Mouse (Mus musculus) ES-E14 (cell line): ENCODE measurements around the gene Kctd14. TPM values are rescaled to one million over a fixed set of nuclear protein-coding genes. Genes with fewer than 3 reads are reported as not detected.

Experiments used
- DNase-seq: peaks from one replicate; pipeline ENCODE4 v3.0.0-alpha.2; 2013; ENCODE audit warnings: low read depth, low spot score
- H3K27ac ChIP-seq: 2 replicates; pipeline ENCODE4 v1.5.1; 2012; ENCODE audit warnings: low read depth, mild to moderate bottlenecking, low read length, moderate library complexity, mixed read lengths; ENCODE audit not compliant: poor library complexity, insufficient read depth, severe bottlenecking
- H3K36me3 ChIP-seq: 2 replicates; pipeline ENCODE4 v1.6.1; 2012; ENCODE audit warnings: mild to moderate bottlenecking, low read length, moderate library complexity, mixed read lengths; ENCODE audit not compliant: control insufficient read depth, poor library complexity, insufficient read depth, severe bottlenecking
- H3K4me1 ChIP-seq, 2 experiments: fragments of 150-350 bp in 1 of 2; sonication (generic) in 1 of 2; 2 replicates each; pipeline ENCODE4 v1.6.1; 2012; ENCODE audit warnings: low read length in 2 of 2, mild to moderate bottlenecking in 1 of 2, mixed read lengths in 1 of 2; ENCODE audit not compliant: control insufficient read depth in 2 of 2, insufficient read depth in 2 of 2, poor library complexity in 1 of 2
- H3K4me3 ChIP-seq, 2 experiments: fragments of 150-350 bp in 1 of 2; sonication (generic) in 1 of 2; 2 replicates each; pipeline ENCODE4 v1.5.1; 2012; ENCODE audit warnings: low read length in 2 of 2, low read depth in 1 of 2, mild to moderate bottlenecking in 1 of 2, mixed read lengths in 1 of 2; ENCODE audit not compliant: insufficient read depth in 1 of 2, poor library complexity in 1 of 2, severe bottlenecking in 1 of 2
- H3K9ac ChIP-seq: 2 replicates; pipeline ENCODE4 v1.6.1; 2012; ENCODE audit warnings: low read depth, mild to moderate bottlenecking, low read length, mixed read lengths; ENCODE audit not compliant: poor library complexity, insufficient read depth, severe bottlenecking
- H3K9me3 ChIP-seq: fragments of 150-350 bp; sonication (generic); 2 replicates; pipeline ENCODE4 v1.6.1; 2012; ENCODE audit warnings: low read depth, mild to moderate bottlenecking, low read length; ENCODE audit not compliant: control insufficient read depth, insufficient read depth
- CHD2 ChIP-seq: IDR thresholded peaks from 2 replicates; pipeline ENCODE4 v1.6.1; 2014; ENCODE audit warnings: mild to moderate bottlenecking, low read depth, low read length, inconsistent platforms
- HCFC1 ChIP-seq: IDR thresholded peaks from 2 replicates; pipeline ENCODE4 v1.6.1; 2012; ENCODE audit warnings: low read length, inconsistent platforms, borderline replicate concordance; ENCODE audit not compliant: insufficient read depth
- MAFK ChIP-seq: IDR thresholded peaks from 2 replicates; pipeline ENCODE4 v1.6.1; 2014; ENCODE audit warnings: mild to moderate bottlenecking, low read depth, low read length, inconsistent platforms; ENCODE audit not compliant: insufficient read depth
- ZC3H11A ChIP-seq: IDR thresholded peaks from 2 replicates; pipeline ENCODE4 v1.6.1; 2012; ENCODE audit warnings: low read depth, mild to moderate bottlenecking, inconsistent platforms, low read length, borderline replicate concordance
- ZNF384 ChIP-seq: IDR thresholded peaks from 2 replicates; pipeline ENCODE4 v1.6.1; 2012; ENCODE audit warnings: low read depth, low read length, inconsistent platforms
- in situ Hi-C, 2 experiments: fragments of 600-800 bp; cut with MboI; formaldehyde crosslinking; loops; one replicate each; pipeline ENCODE4 v1.15.1; 2025; ENCODE audit warnings: low sequenced_read_pairs in 2 of 2, inconsistent platforms in 1 of 2; ENCODE audit not compliant: unreplicated experiment in 2 of 2
- total RNA-seq: library from RNA; depleted of rRNA; stranded (reverse); fragments of 300-350 nt; gene quantifications from 2 replicates; pipeline ENCODE4 v1.2.3, GENCODE M21; 2012

The Kctd14 gene
- total RNA-seq, 1 experiment = 0.09 TPM

GRCm38 (mm10) chr7:97446171-97446925 lies 4.8 kb upstream of the Kctd14 start:
- TF ChIP-seq ZC3H11A = no peak
- TF ChIP-seq MAFK = no peak
- TF ChIP-seq CHD2 = no peak
- no peak for TF ChIP-seq HCFC1
- no peak for TF ChIP-seq ZNF384
- H3K9me3 ChIP-seq = no peaks in the 10 kb centered on the region
- no peaks in the 10 kb centered on the region for H3K4me1 ChIP-seq
- no peak overlapping the region for H3K27ac ChIP-seq
- no peak overlapping the region for H3K4me3 ChIP-seq
- DNase-seq = no peak
- in situ Hi-C loops = no loop called here
- H3K9ac ChIP-seq = 0 out of 2 replicates have a peak overlapping the region, but pooled peaks have one; percentile 11
- H3K36me3 ChIP-seq = no peaks in the 10 kb centered on the region

DNA sequence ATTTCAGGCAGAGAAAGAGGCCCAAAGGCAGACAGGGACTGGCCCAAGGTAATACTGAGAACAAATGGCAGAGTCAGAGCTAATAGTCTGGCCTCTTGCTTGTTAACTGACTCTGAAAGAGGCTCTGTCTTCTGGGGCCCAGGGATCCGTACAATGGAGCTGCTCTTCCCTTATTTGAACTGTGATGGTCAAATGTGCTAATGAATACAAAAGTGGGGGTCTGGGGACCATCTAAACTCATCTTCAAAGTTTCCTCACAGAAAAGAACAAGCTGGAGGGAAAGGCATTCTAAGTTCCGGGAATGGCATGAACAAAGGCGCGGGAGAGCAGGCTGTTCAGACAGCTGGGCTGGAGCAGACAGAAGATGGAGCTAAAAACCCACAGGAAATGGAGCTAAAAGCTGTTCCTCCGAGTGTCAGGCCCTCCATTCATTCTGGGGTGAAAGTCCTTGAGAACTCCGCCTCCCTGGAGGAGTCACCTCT lies 4.0 kb upstream of the Kctd14 start:
- Histone ChIP-seq H3K9ac (peak overlapping the region; percentile 11; the same call in 1 of the 2 replicates), H3K36me3 (no peaks in the 10 kb centered on the region), H3K9me3 (no peaks in the 10 kb centered on the region), H3K4me1 (no peaks in the 10 kb centered on the region), H3K4me3 (no peak overlapping the region), H3K27ac (no peak overlapping the region)
- no peak for DNase-seq
- TF ChIP-seq ZC3H11A (no peak), ZNF384 (no peak), MAFK (no peak), CHD2 (no peak), HCFC1 (no peak)
- in situ Hi-C loops = no loop called here

DNA sequence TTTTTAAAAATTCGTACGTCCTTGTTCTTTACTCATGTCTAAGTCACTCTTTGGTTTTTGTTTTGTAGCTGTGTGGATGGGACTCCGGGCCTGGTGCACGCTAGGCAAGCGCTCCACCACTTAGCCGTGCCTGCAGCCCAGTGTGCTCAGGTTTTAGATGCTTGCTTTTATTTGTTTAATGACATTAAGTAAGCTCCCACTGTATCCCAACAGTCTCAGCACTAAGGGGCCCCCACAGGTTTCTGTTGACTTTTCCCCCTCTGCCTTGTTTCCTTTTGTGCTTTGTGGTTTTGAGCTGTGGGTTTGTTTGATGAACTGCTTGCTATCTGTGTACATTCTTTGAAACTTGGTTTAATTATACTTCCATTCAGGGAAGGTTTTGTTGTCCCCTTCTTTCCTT lies 1.1 kb downstream of the Kctd14 start:
- H3K4me3 ChIP-seq = no peak overlapping the region
- no peak overlapping the region for H3K9ac ChIP-seq
- in situ Hi-C loops = no loop called here
- peaks cover 0 to 3% of the 10 kb centered on the region in 2 experiments; a peak in 2 of 4 replicates for H3K4me1 ChIP-seq
- no peak for TF ChIP-seq CHD2
- TF ChIP-seq ZC3H11A = no peak
- TF ChIP-seq MAFK = no peak
- no peak for TF ChIP-seq HCFC1
- no peak for TF ChIP-seq ZNF384
- no peaks in the 10 kb centered on the region for H3K36me3 ChIP-seq
- DNase-seq = no peak
- H3K9me3 ChIP-seq = no peaks in the 10 kb centered on the region
- H3K27ac ChIP-seq = no peak overlapping the region

GRCm38 (mm10) chr7:97453141-97453921 lies 2.2 kb downstream of the Kctd14 start:
- no peak for DNase-seq
- TF ChIP-seq MAFK (no peak), CHD2 (no peak), HCFC1 (no peak)
- in situ Hi-C loops = no loop called here
- H3K9me3 ChIP-seq = no peaks in the 10 kb centered on the region
- H3K4me3 ChIP-seq = peak overlapping the region; percentile 51 to 62
- peaks cover 0 to 3% of the 10 kb centered on the region in 2 experiments; a peak in 2 of 4 replicates for H3K4me1 ChIP-seq
- H3K27ac ChIP-seq = no peak overlapping the region
- H3K9ac ChIP-seq = peak overlapping the region; percentile 61; the same call in 1 of the 2 replicates
- H3K36me3 ChIP-seq = no peaks in the 10 kb centered on the region
